Mouse (Mus musculus) midbrain, postnatal 0 days (tissue): ENCODE data around the gene Tenm2. TPM values are rescaled to one million over a fixed set of nuclear protein-coding genes. Genes with fewer than 3 reads are reported as not detected.
A peak's percentile ranks its signal among the peaks of the same experiment; 100 is the strongest.

ENCODE experiments used
- ATAC-seq: fragments of 200-750 bp; cut with Nextera tagmentation; 2 replicates; pipeline ENCODE4 v1.8.0; 2017; ENCODE audit warnings: moderate number of reproducible peaks, mild to moderate bottlenecking, moderate TSS enrichment, moderate library complexity; ENCODE audit not compliant: low FRiP score
- DNase-seq: peaks from one replicate; pipeline ENCODE4 v3.0.0-alpha.2; 2015; ENCODE audit warnings: low spot score
- H3K27ac ChIP-seq: fragments of 300-500 bp; sonication (generic); 2 replicates; pipeline ENCODE4 v1.5.1; 2014; ENCODE audit warnings: low read depth, mild to moderate bottlenecking, low read length, mixed read lengths
- H3K27me3 ChIP-seq: fragments of 300-500 bp; sonication (generic); 2 replicates; pipeline ENCODE4 v1.6.1; 2014; ENCODE audit warnings: low read length, control low read depth, mixed read lengths; ENCODE audit not compliant: insufficient read depth
- H3K36me3 ChIP-seq: fragments of 300-500 bp; sonication (generic); 2 replicates; pipeline ENCODE4 v1.6.1; 2014; ENCODE audit warnings: low read length, control low read depth, mixed read lengths; ENCODE audit not compliant: insufficient read depth
- H3K4me1 ChIP-seq: fragments of 300-500 bp; sonication (generic); 2 replicates; pipeline ENCODE4 v1.6.1; 2014; ENCODE audit warnings: mild to moderate bottlenecking, control low read depth, antibody characterized with exemption, low read length, mixed read lengths; ENCODE audit not compliant: insufficient read depth
- H3K4me2 ChIP-seq: fragments of 300-500 bp; sonication (generic); 2 replicates; pipeline ENCODE4 v1.6.1; 2014; ENCODE audit warnings: low read depth, mild to moderate bottlenecking, low read length, mixed read lengths; ENCODE audit not compliant: poor library complexity, severe bottlenecking
- H3K4me3 ChIP-seq: fragments of 300-500 bp; sonication (generic); 2 replicates; pipeline ENCODE4 v1.5.1; 2014; ENCODE audit warnings: low read depth, mild to moderate bottlenecking, low read length, moderate library complexity
- H3K9ac ChIP-seq: fragments of 300-500 bp; sonication (generic); replicated peaks from 2 replicates; pipeline ENCODE4 v1.6.1; 2014; ENCODE audit warnings: mild to moderate bottlenecking, low read length, moderate library complexity, mixed read lengths; ENCODE audit not compliant: poor library complexity, severe bottlenecking
- H3K9me3 ChIP-seq: fragments of 300-500 bp; sonication (generic); 2 replicates; pipeline ENCODE4 v1.6.1; 2016; ENCODE audit warnings: low read length, control low read depth
- CTCF ChIP-seq: IDR thresholded peaks from 2 replicates; pipeline ENCODE4 v1.5.1; 2016; ENCODE audit warnings: antibody characterized with exemption, mild to moderate bottlenecking
- WGBS: fragments of 180-500 bp; shearing (Covaris S2); extraction: QIAGEN DNeasy Blood & Tissue Kit; methylation state at CpG from one replicate; pipeline ENCODE4 v1.1.7; 2014; 5-methylcytosine and 5-hydroxymethylcytosine counted together
- polyA plus RNA-seq: library from polyadenylated mRNA; unstranded; fragments of >200 nt; fragmentation: Nextera tagmentation; extraction: Ambion mirVana; gene quantifications from 2 replicates; pipeline ENCODE4 v1.2.1, GENCODE M21; 2015
- total RNA-seq: library from RNA; depleted of rRNA; stranded (reverse); fragments of >200 nt; gene quantifications from 2 replicates; pipeline ENCODE4 v1.2.3, GENCODE M21; 2014

Tenm2 gene
- total and polyA plus RNA-seq, 2 experiments from 2014 or later = 62.6 to 138 TPM

DNA sequence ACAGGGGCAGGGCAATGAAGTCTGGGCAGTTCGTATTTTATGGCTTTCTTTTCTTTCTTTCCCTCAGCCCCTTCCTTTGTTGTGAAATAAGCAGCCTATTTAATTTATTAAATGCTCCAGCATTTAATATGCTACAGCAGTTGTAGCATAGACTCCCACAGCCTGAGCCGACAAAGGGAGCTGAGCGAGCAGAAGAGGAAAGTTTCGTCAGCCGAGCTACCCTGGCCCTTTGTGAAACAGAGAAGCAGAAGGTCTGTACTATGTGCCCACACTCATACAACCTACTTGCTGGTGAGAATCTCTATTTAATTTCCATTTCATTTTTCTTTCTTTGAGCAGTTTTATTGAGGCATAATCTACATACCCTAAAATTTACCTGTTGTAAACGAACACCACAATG lies 1127.9 kb downstream of the Tenm2 start:
- H3K27me3 ChIP-seq = no peaks in the 10 kb centered on the region
- no peak overlapping the region for H3K4me3 ChIP-seq
- 0 out of 2 replicates have a peak overlapping the region, but pooled peaks have one; percentile 32 for H3K27ac ChIP-seq
- no peak for TF ChIP-seq CTCF
- peaks cover 15% of the 10 kb centered on the region; the same call in 1 of the 2 replicates for H3K4me1 ChIP-seq
- no peak overlapping the region for H3K4me2 ChIP-seq
- H3K9ac ChIP-seq = no peak overlapping the region
- H3K9me3 ChIP-seq = no peaks in the 10 kb centered on the region
- H3K36me3 ChIP-seq = no peaks in the 10 kb centered on the region; the same call in 1 of the 2 replicates
- WGBS = 45% methylated on average over 6 of the region's 6 CpGs
- ATAC-seq = no peak
- DNase-seq = no peak

DNA sequence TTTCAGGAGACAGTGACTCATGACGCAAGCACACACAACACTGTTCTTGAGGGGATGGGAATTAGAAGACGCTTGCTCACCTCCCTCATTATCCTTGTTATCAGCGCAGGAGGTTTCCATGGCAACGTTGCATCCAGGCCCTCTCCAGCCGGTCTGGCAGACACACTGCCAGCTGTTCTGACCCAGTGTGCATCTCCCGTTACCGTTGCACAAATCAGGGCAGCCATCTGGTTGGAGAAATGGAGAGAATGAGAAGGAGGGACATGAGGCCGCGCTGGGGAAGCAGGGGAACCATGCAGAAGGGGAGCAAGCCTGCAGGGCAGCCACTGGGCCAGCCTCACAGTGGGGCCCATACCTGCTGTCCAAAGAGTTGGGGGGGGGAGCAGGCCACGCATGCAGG lies 1129.1 kb downstream of the Tenm2 start:
- Histone ChIP-seq H3K36me3 (no peaks in the 10 kb centered on the region), H3K4me3 (no peak overlapping the region), H3K4me1 (peaks cover 15% of the 10 kb centered on the region; the same call in 1 of the 2 replicates), H3K27ac (peak overlapping the region; percentile 59; the same call in 1 of the 2 replicates), H3K9me3 (no peaks in the 10 kb centered on the region), H3K4me2 (no peak overlapping the region), H3K9ac (no peak overlapping the region), H3K27me3 (no peaks in the 10 kb centered on the region)
- ATAC-seq (peak; percentile 64), DNase-seq (peak; percentile 90)
- WGBS = 17% methylated on average over 10 of the region's 10 CpGs
- TF ChIP-seq CTCF = no peak

DNA sequence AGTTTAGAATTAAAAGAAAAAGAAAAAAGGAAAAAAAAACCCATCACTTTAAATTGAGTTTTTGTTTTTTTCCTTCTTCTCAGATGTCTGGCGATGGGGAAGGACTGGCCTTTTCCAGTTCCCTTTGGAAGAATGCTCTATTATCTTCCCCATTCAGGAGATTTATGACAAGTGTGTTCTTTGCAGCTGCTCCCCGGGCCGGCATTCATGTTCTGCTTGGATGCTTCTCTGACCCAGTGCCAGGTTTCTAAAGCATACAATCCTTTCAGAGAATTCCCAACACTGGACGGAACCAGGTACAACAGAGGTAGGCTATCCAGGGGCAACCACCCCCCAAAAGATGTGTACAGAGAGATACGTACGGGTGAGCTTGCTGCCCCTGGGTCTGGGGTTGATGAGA lies 1132.2 kb downstream of the Tenm2 start:
- no peak overlapping the region for H3K27ac ChIP-seq
- peak; percentile 67 for DNase-seq
- no peaks in the 10 kb centered on the region for H3K27me3 ChIP-seq
- H3K4me1 ChIP-seq = peaks cover 7% of the 10 kb centered on the region; the same call in 1 of the 2 replicates
- ATAC-seq = no peak
- H3K36me3 ChIP-seq = no peaks in the 10 kb centered on the region
- WGBS = 42% methylated on average over 6 of the region's 6 CpGs
- no peak for TF ChIP-seq CTCF
- no peak overlapping the region for H3K9ac ChIP-seq
- H3K4me2 ChIP-seq = no peak overlapping the region
- no peaks in the 10 kb centered on the region for H3K9me3 ChIP-seq
- H3K4me3 ChIP-seq = no peak overlapping the region

DNA sequence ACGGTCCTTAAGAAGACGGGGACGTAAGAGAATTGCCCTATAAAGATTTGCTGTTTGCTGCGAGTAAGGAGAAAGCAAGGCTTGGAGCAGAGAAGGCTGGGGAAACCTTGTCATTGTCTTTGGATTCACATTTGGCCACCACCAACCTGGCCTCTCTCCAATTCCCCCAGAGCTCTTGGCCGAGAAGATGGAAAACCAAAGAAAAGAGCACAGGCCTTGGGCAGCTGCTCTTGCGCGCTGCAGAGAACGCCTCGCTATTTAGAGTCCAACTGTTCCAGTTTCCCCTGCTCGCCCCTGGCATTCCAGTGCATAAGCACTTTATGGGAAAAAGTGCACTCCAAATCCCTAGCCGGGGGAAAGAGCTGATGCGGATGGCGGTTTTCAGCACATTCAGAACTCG lies 1139.5 kb downstream of the Tenm2 start:
- WGBS = 66% methylated on average over 14 of the region's 14 CpGs
- TF ChIP-seq CTCF = no peak
- Histone ChIP-seq H3K36me3 (no peaks in the 10 kb centered on the region), H3K4me2 (no peak overlapping the region), H3K4me3 (no peak overlapping the region), H3K9ac (no peak overlapping the region), H3K9me3 (no peaks in the 10 kb centered on the region), H3K27ac (no peak overlapping the region), H3K4me1 (no peaks in the 10 kb centered on the region), H3K27me3 (no peaks in the 10 kb centered on the region)
- peak; percentile 82 for DNase-seq
- ATAC-seq = 0 out of 2 replicates have a peak, but pooled peaks have one; percentile 34

DNA sequence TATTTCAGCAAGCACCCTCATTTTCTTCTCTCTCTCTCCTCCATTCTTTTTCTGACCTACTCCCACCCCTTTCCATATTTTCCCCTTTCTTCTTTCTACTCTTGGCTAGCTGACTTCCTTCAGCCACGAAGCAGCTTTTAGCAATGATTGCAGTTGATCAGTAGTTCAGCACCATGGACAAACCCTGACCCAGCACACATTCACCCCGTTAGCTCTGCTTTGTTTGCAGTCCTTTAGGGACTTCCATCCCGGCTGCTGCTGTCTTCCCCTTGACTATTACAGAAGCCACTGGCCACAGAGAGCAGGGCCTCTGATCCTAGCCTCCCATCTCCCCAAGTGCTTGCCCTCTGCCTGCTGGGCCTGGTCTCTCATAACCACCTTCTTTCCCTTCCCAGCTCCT lies 1145.6 kb downstream of the Tenm2 start:
- Histone ChIP-seq H3K27me3 (no peaks in the 10 kb centered on the region), H3K4me2 (no peak overlapping the region), H3K36me3 (no peaks in the 10 kb centered on the region), H3K27ac (no peak overlapping the region), H3K4me3 (no peak overlapping the region), H3K9ac (no peak overlapping the region), H3K4me1 (0 out of 2 replicates have a peak, but pooled peaks cover 2% of the 10 kb centered on the region), H3K9me3 (no peaks in the 10 kb centered on the region)
- ATAC-seq (no peak), DNase-seq (no peak)
- no peak for TF ChIP-seq CTCF
- WGBS = 21% methylated on average over 3 of the region's 3 CpGs

DNA sequence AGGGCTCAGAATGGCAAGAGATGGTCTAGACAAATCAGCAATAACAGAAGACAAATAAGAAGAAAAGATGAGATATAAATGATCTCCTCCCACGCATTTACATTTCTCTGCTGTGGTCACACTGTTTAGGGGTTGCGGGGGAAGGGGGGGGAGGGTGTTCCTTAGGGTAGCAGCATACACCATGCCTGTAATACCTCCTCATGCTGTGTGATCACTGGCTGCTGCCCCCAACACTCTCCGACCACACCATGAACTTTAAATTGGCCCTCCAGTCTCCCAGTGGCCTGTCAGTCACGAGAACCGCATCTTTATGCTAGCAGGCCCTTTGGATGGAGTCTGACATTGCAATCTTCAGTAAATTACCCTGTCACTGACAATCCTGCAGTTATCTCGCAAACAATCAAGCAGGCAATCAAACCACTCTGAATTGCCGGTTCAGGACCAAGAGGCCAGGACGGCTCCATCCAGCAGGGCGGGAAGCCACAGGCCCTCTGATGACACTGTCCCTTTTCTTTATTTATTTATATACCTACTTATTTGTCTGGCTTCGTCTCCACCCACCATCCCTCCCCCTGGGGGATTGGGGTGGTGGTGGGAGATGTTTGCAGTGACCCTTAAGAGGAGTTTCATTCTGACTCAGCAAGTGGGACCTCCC lies 1154.2 kb downstream of the Tenm2 start:
- Histone ChIP-seq H3K4me1 (peaks cover 15% of the 10 kb centered on the region; the same call in 1 of the 2 replicates), H3K36me3 (no peaks in the 10 kb centered on the region), H3K9ac (no peak overlapping the region), H3K4me3 (no peak overlapping the region), H3K4me2 (no peak overlapping the region), H3K27ac (no peak overlapping the region), H3K27me3 (no peaks in the 10 kb centered on the region), H3K9me3 (no peaks in the 10 kb centered on the region)
- DNase-seq (no peak), ATAC-seq (no peak)
- no peak for TF ChIP-seq CTCF
- WGBS = 62% methylated on average over 10 of the region's 10 CpGs
